Mouse (Mus musculus): ENCODE data around the gene B3gnt3. TPM values are rescaled to one million over a fixed set of nuclear protein-coding genes. Genes with fewer than 3 reads are reported as not detected.
A peak's percentile ranks its signal among the peaks of the same experiment; 100 is the strongest.

The B3gnt3 gene
- polyA plus RNA-seq, 1 experiment from 2014 or later = 12.2 TPM

GRCm38 (mm10) chr8:71668220-71668975, 33.2 kb downstream of the B3gnt3 start:
- H3K36me3 ChIP-seq (ENCODE audit: control insufficient read depth, insufficient read depth, low read length) = no peaks in the 10 kb centered on the region
- H3K4me2 ChIP-seq (ENCODE audit: low read depth, low read length) = peak overlapping the region; percentile 50
- H3K9me3 ChIP-seq (replicated peaks; ENCODE audit: control insufficient read depth, low read length) = no peaks in the 10 kb centered on the region
- H3K4me1 ChIP-seq (ENCODE audit: control insufficient read depth, insufficient read depth, low read length) = peaks cover 27% of the 10 kb centered on the region
- H3K27ac ChIP-seq (ENCODE audit: low read length) = no peak overlapping the region
- 0 out of 2 replicates have a peak overlapping the region, but pooled peaks have one; percentile 15 for H3K4me3 ChIP-seq (replicated peaks; ENCODE audit: low read length)
- peaks cover 14% of the 10 kb centered on the region for H3K27me3 ChIP-seq (ENCODE audit: control insufficient read depth, insufficient read depth, low read length)
- WGBS = 1% methylated on average over 21 of the region's 21 CpGs
- H3K9ac ChIP-seq (ENCODE audit: low read length) = no peak overlapping the region; the same call in 1 of the 2 replicates
- ATAC-seq (ENCODE audit: insufficient read depth, low FRiP score) = no peak; the same call in 1 of the 2 replicates

GRCm38 (mm10) chr8:71667256-71667655, 34.3 kb downstream of the B3gnt3 start:
- Histone ChIP-seq H3K4me3 (replicated peaks; ENCODE audit: low read length) (no peak overlapping the region), H3K27me3 (ENCODE audit: control insufficient read depth, insufficient read depth, low read length) (peaks cover 12% of the 10 kb centered on the region), H3K4me2 (ENCODE audit: low read depth, low read length) (no peak overlapping the region), H3K9ac (ENCODE audit: low read length) (peak overlapping the region; percentile 35), H3K27ac (ENCODE audit: low read length) (no peak overlapping the region), H3K9me3 (replicated peaks; ENCODE audit: control insufficient read depth, low read length) (no peaks in the 10 kb centered on the region), H3K36me3 (ENCODE audit: control insufficient read depth, insufficient read depth, low read length) (no peaks in the 10 kb centered on the region), H3K4me1 (ENCODE audit: control insufficient read depth, insufficient read depth, low read length) (peaks cover 27% of the 10 kb centered on the region)
- 56% methylated on average over 5 of the region's 5 CpGs for WGBS
- ATAC-seq (ENCODE audit: insufficient read depth, low FRiP score) = no peak

GRCm38 (mm10) chr8:71666855-71667254, 34.7 kb downstream of the B3gnt3 start:
- H3K27me3 ChIP-seq (ENCODE audit: control insufficient read depth, insufficient read depth, low read length) = peaks cover 12% of the 10 kb centered on the region

GRCm38 (mm10) chr8:71665331-71666130, 36.1 kb downstream of the B3gnt3 start:
- Histone ChIP-seq H3K36me3 (ENCODE audit: control insufficient read depth, insufficient read depth, low read length) (no peaks in the 10 kb centered on the region), H3K27ac (ENCODE audit: low read length) (no peak overlapping the region), H3K4me1 (ENCODE audit: control insufficient read depth, insufficient read depth, low read length) (peaks cover 21% of the 10 kb centered on the region), H3K27me3 (ENCODE audit: control insufficient read depth, insufficient read depth, low read length) (peaks cover 12% of the 10 kb centered on the region), H3K9ac (ENCODE audit: low read length) (no peak overlapping the region; the same call in 1 of the 2 replicates), H3K4me2 (ENCODE audit: low read depth, low read length) (peak overlapping the region; percentile 57), H3K4me3 (replicated peaks; ENCODE audit: low read length) (peak overlapping the region; percentile 30), H3K9me3 (replicated peaks; ENCODE audit: control insufficient read depth, low read length) (no peaks in the 10 kb centered on the region)
- WGBS = 3% methylated on average over 22 of the region's 22 CpGs
- ATAC-seq (ENCODE audit: insufficient read depth, low FRiP score) = peak; percentile 82

More at GRCm38 (mm10) chr8:71666855-71667254, 34.7 kb downstream of the B3gnt3 start:
- Histone ChIP-seq H3K9me3 (replicated peaks; ENCODE audit: control insufficient read depth, low read length) (no peaks in the 10 kb centered on the region), H3K27ac (ENCODE audit: low read length) (no peak overlapping the region), H3K36me3 (ENCODE audit: control insufficient read depth, insufficient read depth, low read length) (no peaks in the 10 kb centered on the region), H3K4me1 (ENCODE audit: control insufficient read depth, insufficient read depth, low read length) (peaks cover 27% of the 10 kb centered on the region), H3K9ac (ENCODE audit: low read length) (no peak overlapping the region), H3K4me2 (ENCODE audit: low read depth, low read length) (no peak overlapping the region), H3K4me3 (replicated peaks; ENCODE audit: low read length) (no peak overlapping the region)
- WGBS = 24% methylated on average over 1 of the region's 1 CpGs
- no peak for ATAC-seq (ENCODE audit: insufficient read depth, low FRiP score)

- WGBS = 9% methylated on average over 36 of the region's 36 CpGs
- Histone ChIP-seq H3K9ac (ENCODE audit: low read length) (no peak overlapping the region), H3K4me2 (ENCODE audit: low read depth, low read length) (no peak overlapping the region), H3K36me3 (ENCODE audit: control insufficient read depth, insufficient read depth, low read length) (no peaks in the 10 kb centered on the region), H3K4me1 (ENCODE audit: control insufficient read depth, insufficient read depth, low read length) (peaks cover 2% of the 10 kb centered on the region; the same call in 1 of the 2 replicates), H3K27ac (ENCODE audit: low read length) (no peak overlapping the region), H3K27me3 (ENCODE audit: control insufficient read depth, insufficient read depth, low read length) (peaks cover 41% of the 10 kb centered on the region), H3K4me3 (replicated peaks; ENCODE audit: low read length) (no peak overlapping the region), H3K9me3 (replicated peaks; ENCODE audit: control insufficient read depth, low read length) (no peaks in the 10 kb centered on the region)
- ATAC-seq (ENCODE audit: insufficient read depth, low FRiP score) = no peak; the same call in 1 of the 2 replicates
Observed at GRCm38 (mm10) chr8:71660325-71661120, 41.1 kb downstream of the B3gnt3 start.

- H3K9ac ChIP-seq (ENCODE audit: low read length) = no peak overlapping the region
- H3K36me3 ChIP-seq (ENCODE audit: control insufficient read depth, insufficient read depth, low read length) = no peaks in the 10 kb centered on the region
- no peak for ATAC-seq (ENCODE audit: insufficient read depth, low FRiP score)
- H3K4me2 ChIP-seq (ENCODE audit: low read depth, low read length) = no peak overlapping the region
- no peaks in the 10 kb centered on the region for H3K9me3 ChIP-seq (replicated peaks; ENCODE audit: control insufficient read depth, low read length)
- no peak overlapping the region for H3K27ac ChIP-seq (ENCODE audit: low read length)
- peaks cover 2% of the 10 kb centered on the region; the same call in 1 of the 2 replicates for H3K4me1 ChIP-seq (ENCODE audit: control insufficient read depth, insufficient read depth, low read length)
- WGBS = 56% methylated on average over 1 of the region's 1 CpGs
- peaks cover 48% of the 10 kb centered on the region for H3K27me3 ChIP-seq (ENCODE audit: control insufficient read depth, insufficient read depth, low read length)
- H3K4me3 ChIP-seq (replicated peaks; ENCODE audit: low read length) = no peak overlapping the region
Observed at GRCm38 (mm10) chr8:71659751-71660150, 41.8 kb downstream of the B3gnt3 start.

- Histone ChIP-seq H3K4me1 (ENCODE audit: control insufficient read depth, insufficient read depth, low read length) (peaks cover 5% of the 10 kb centered on the region; the same call in 1 of the 2 replicates), H3K9me3 (replicated peaks; ENCODE audit: control insufficient read depth, low read length) (no peaks in the 10 kb centered on the region), H3K4me3 (replicated peaks; ENCODE audit: low read length) (no peak overlapping the region), H3K36me3 (ENCODE audit: control insufficient read depth, insufficient read depth, low read length) (no peaks in the 10 kb centered on the region), H3K27ac (ENCODE audit: low read length) (no peak overlapping the region), H3K9ac (ENCODE audit: low read length) (no peak overlapping the region), H3K27me3 (ENCODE audit: control insufficient read depth, insufficient read depth, low read length) (peaks cover 58% of the 10 kb centered on the region), H3K4me2 (ENCODE audit: low read depth, low read length) (no peak overlapping the region)
- ATAC-seq (ENCODE audit: insufficient read depth, low FRiP score) = no peak
- 22% methylated on average over 17 of the region's 17 CpGs for WGBS
Observed at GRCm38 (mm10) chr8:71658515-71659049, 43.0 kb downstream of the B3gnt3 start.

GRCm38 (mm10) chr8:71657816-71658215, 43.8 kb downstream of the B3gnt3 start:
- no peak for ATAC-seq (ENCODE audit: insufficient read depth, low FRiP score)
- Histone ChIP-seq H3K36me3 (ENCODE audit: control insufficient read depth, insufficient read depth, low read length) (no peaks in the 10 kb centered on the region), H3K9ac (ENCODE audit: low read length) (no peak overlapping the region), H3K4me2 (ENCODE audit: low read depth, low read length) (no peak overlapping the region), H3K27me3 (ENCODE audit: control insufficient read depth, insufficient read depth, low read length) (peaks cover 58% of the 10 kb centered on the region), H3K9me3 (replicated peaks; ENCODE audit: control insufficient read depth, low read length) (no peaks in the 10 kb centered on the region), H3K27ac (ENCODE audit: low read length) (no peak overlapping the region), H3K4me1 (ENCODE audit: control insufficient read depth, insufficient read depth, low read length) (peaks cover 5% of the 10 kb centered on the region; the same call in 1 of the 2 replicates), H3K4me3 (replicated peaks; ENCODE audit: low read length) (no peak overlapping the region)
- 19% methylated on average over 9 of the region's 9 CpGs for WGBS
